8 mouse cellular contexts compared by ENCODE assay signal in the genomic region with DNA sequence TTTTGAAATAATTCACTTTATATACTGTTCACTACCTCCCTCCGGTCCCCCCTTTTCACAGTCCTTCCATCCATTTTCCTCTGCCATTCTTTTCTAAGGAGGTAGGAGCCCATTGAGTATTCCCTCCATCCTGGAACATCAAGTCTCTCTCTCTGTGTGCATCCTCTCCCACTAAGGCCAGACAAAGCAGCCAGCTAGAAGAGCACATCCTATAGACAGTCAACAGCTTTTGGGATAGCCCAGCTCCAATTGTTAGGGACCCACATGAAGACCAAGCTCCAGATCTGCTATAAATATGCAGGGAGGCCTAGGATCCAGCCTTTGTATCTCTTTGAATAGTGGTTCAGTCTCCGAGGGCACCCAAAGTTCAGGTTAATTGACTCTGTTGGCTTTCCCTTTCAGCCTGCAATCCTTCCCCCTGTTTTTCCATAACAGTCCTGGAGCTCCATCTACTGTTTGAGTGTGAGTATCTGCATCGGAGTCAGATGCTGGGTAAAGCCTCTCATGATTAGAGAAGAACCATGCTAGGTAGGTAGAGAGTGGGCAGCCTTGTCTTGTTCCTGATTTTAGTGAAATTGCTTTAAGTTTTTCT. TPM values are rescaled to one million over a fixed set of nuclear protein-coding genes. Genes with fewer than 3 reads are reported as not detected.
A peak's percentile ranks its signal among the peaks of the same experiment; 100 is the strongest.
DNase-seq lines count a peak whose midpoint lies in the region; ATAC-seq lines count a peak whose summit lies in the region.

No protein-coding gene starts in this region.

- 0 out of 2 replicates have a peak, but pooled peaks have one; percentile 56 for ATAC-seq in embryonic facial prominence, embryonic 11.5 days (replicated peaks; ENCODE audit: insufficient number of reproducible peaks, low FRiP score, low TSS enrichment, low read depth)
- peak; percentile 28; the same call in 1 of the 2 replicates for ATAC-seq in limb, embryonic 13.5 days (ENCODE audit: low FRiP score, low read depth)
- ATAC-seq in neural tube, embryonic 14.5 days (ENCODE audit: low read depth), result peak; percentile 82
- ATAC-seq in erythroid progenitor cell, adult 5-6 weeks (replicated peaks; ENCODE audit: low FRiP score, poor library complexity, severe bottlenecking), result no peak
- ATAC-seq in heart, embryonic 11.5 days (replicated peaks; ENCODE audit: insufficient number of reproducible peaks, low FRiP score, low TSS enrichment), result no peak

- H3K36me3 ChIP-seq in embryonic facial prominence, embryonic 11.5 days (replicated peaks; ENCODE audit: control insufficient read depth, insufficient read depth, low read depth, low read length), result no peaks in the 10 kb centered on the region
- H3K36me3 ChIP-seq in limb, embryonic 13.5 days, result no peaks in the 10 kb centered on the region
- H3K36me3 ChIP-seq in neural tube, embryonic 14.5 days (ENCODE audit: control insufficient read depth, insufficient read depth, low read length), result no peaks in the 10 kb centered on the region
- no peaks in the 10 kb centered on the region for H3K36me3 ChIP-seq in heart, embryonic 11.5 days (ENCODE audit: control insufficient read depth, insufficient read depth, low read length)

- H3K4me1 ChIP-seq in embryonic facial prominence, embryonic 11.5 days (ENCODE audit: control insufficient read depth, insufficient read depth, low read length), result no peaks in the 10 kb centered on the region
- no peaks in the 10 kb centered on the region for H3K4me1 ChIP-seq in limb, embryonic 13.5 days
- H3K4me1 ChIP-seq in neural tube, embryonic 14.5 days (ENCODE audit: control insufficient read depth, insufficient read depth, low read length), result no peaks in the 10 kb centered on the region
- H3K4me1 ChIP-seq in heart, embryonic 11.5 days (ENCODE audit: control insufficient read depth, insufficient read depth, low read length), result no peaks in the 10 kb centered on the region

- H3K27ac ChIP-seq in embryonic facial prominence, embryonic 11.5 days (replicated peaks; ENCODE audit: low read depth, low read length), result no peak overlapping the region
- no peak overlapping the region for H3K27ac ChIP-seq in limb, embryonic 13.5 days
- no peak overlapping the region for H3K27ac ChIP-seq in neural tube, embryonic 14.5 days (ENCODE audit: low read depth, low read length)
- H3K27ac ChIP-seq in heart, embryonic 11.5 days (ENCODE audit: low read depth, low read length), result no peak overlapping the region

- H3K4me2 ChIP-seq in embryonic facial prominence, embryonic 11.5 days (ENCODE audit: low read depth, low read length), result no peak overlapping the region
- H3K4me2 ChIP-seq in limb, embryonic 13.5 days (replicated peaks), result no peak overlapping the region
- no peak overlapping the region for H3K4me2 ChIP-seq in neural tube, embryonic 14.5 days (ENCODE audit: low read depth, low read length)
- H3K4me2 ChIP-seq in heart, embryonic 11.5 days, result no peak overlapping the region

- no peak overlapping the region for H3K9ac ChIP-seq in embryonic facial prominence, embryonic 11.5 days (replicated peaks; ENCODE audit: low read length)
- H3K9ac ChIP-seq in limb, embryonic 13.5 days, result no peak overlapping the region
- no peak overlapping the region for H3K9ac ChIP-seq in neural tube, embryonic 14.5 days (replicated peaks; ENCODE audit: low read depth, low read length)
- H3K9ac ChIP-seq in heart, embryonic 11.5 days (ENCODE audit: low read depth, low read length), result no peak overlapping the region

- peak; percentile 36 for DNase-seq in 3T3-L1 (ENCODE audit: low read depth, low spot score)
- DNase-seq in ES-CJ7 (ENCODE audit: low read depth, low spot score), result peak; percentile 69
- peak; percentile 62 for DNase-seq in embryonic facial prominence, embryonic 11.5 days (ENCODE audit: low spot score)
- DNase-seq in kidney, adult 18-20 months, result peak; percentile 21

- no peak overlapping the region for H3K4me3 ChIP-seq in embryonic facial prominence, embryonic 11.5 days (ENCODE audit: low read depth, low read length)
- no peak overlapping the region for H3K4me3 ChIP-seq in limb, embryonic 13.5 days
- H3K4me3 ChIP-seq in neural tube, embryonic 14.5 days (ENCODE audit: low read depth, low read length), result no peak overlapping the region
- H3K4me3 ChIP-seq in heart, embryonic 11.5 days (ENCODE audit: low read depth, low read length), result no peak overlapping the region

- 38% methylated on average over 3 of the region's 3 CpGs for WGBS in embryonic facial prominence, embryonic 11.5 days
- 41% methylated on average over 3 of the region's 3 CpGs for WGBS in limb, embryonic 13.5 days
- WGBS in neural tube, embryonic 14.5 days, result 26% methylated on average over 3 of the region's 3 CpGs
- 40% methylated on average over 3 of the region's 3 CpGs for WGBS in heart, embryonic 11.5 days (ENCODE audit: insufficient replicate concordance)

- H3K9me3 ChIP-seq in embryonic facial prominence, embryonic 11.5 days (replicated peaks; ENCODE audit: control insufficient read depth, low read length), result no peaks in the 10 kb centered on the region
- H3K9me3 ChIP-seq in limb, embryonic 13.5 days, result no peaks in the 10 kb centered on the region
- H3K9me3 ChIP-seq in neural tube, embryonic 14.5 days (ENCODE audit: control insufficient read depth, low read length), result no peaks in the 10 kb centered on the region
- no peaks in the 10 kb centered on the region for H3K9me3 ChIP-seq in heart, embryonic 11.5 days (replicated peaks; ENCODE audit: control insufficient read depth, low read length)

- no peaks in the 10 kb centered on the region for H3K27me3 ChIP-seq in embryonic facial prominence, embryonic 11.5 days (ENCODE audit: control insufficient read depth, insufficient read depth, low read length)
- no peaks in the 10 kb centered on the region for H3K27me3 ChIP-seq in limb, embryonic 13.5 days
- no peaks in the 10 kb centered on the region for H3K27me3 ChIP-seq in neural tube, embryonic 14.5 days (ENCODE audit: control insufficient read depth, insufficient read depth, low read length)
- H3K27me3 ChIP-seq in heart, embryonic 11.5 days (ENCODE audit: control insufficient read depth, insufficient read depth, low read length), result no peaks in the 10 kb centered on the region

RNA-seq across cellular contexts. Expression of gene Ugt2b5, which starts 2.8 kb away (rescaled TPM):
- polyA plus RNA-seq in embryonic facial prominence, embryonic 11.5 days (2014; fragmentation: Nextera tagmentation; extraction: Ambion mirVana), result not detected in 2 replicates
- not detected in 2 replicates for polyA plus RNA-seq in limb, embryonic 13.5 days (2015; fragmentation: Nextera tagmentation; extraction: Ambion mirVana)
- 0.14 TPM in 1 of 2 replicates, not detected in the other for polyA plus RNA-seq in neural tube, embryonic 14.5 days (2014; fragmentation: Nextera tagmentation; extraction: Ambion mirVana)
- not detected in 2 replicates for total RNA-seq in erythroid progenitor cell, adult 5-6 weeks (2015; ENCODE audit: low replicate concordance)
- total RNA-seq in erythroid progenitor cell, adult 5-6 weeks (2017; ENCODE audit: low replicate concordance), result not detected in 2 replicates
- polyA plus RNA-seq in heart, embryonic 11.5 days (2014; fragmentation: Nextera tagmentation; extraction: Ambion mirVana), result not detected in 2 replicates

RNA-seq across cellular contexts. Expression of gene Ugt2b36, which starts 50.6 kb away (rescaled TPM):
- not detected in 2 replicates for polyA plus RNA-seq in embryonic facial prominence, embryonic 11.5 days (2014; fragmentation: Nextera tagmentation; extraction: Ambion mirVana)
- not detected in 2 replicates for polyA plus RNA-seq in limb, embryonic 13.5 days (2015; fragmentation: Nextera tagmentation; extraction: Ambion mirVana)
- not detected in 2 replicates for polyA plus RNA-seq in neural tube, embryonic 14.5 days (2014; fragmentation: Nextera tagmentation; extraction: Ambion mirVana)
- total RNA-seq in erythroid progenitor cell, adult 5-6 weeks (2015; ENCODE audit: low replicate concordance), result not detected in 2 replicates
- total RNA-seq in erythroid progenitor cell, adult 5-6 weeks (2017; ENCODE audit: low replicate concordance), result not detected in 2 replicates
- not detected in 2 replicates for polyA plus RNA-seq in heart, embryonic 11.5 days (2014; fragmentation: Nextera tagmentation; extraction: Ambion mirVana)

Comparison
In these comparisons a context has a peak if more than half of its experiments do, and no peak if none do; other contexts are left out.
1. ATAC-seq: peak in embryonic facial prominence, embryonic 11.5 days (single experiment), limb, embryonic 13.5 days (single experiment) and neural tube, embryonic 14.5 days (single experiment); none in erythroid progenitor cell, adult 5-6 weeks (single experiment) and heart, embryonic 11.5 days (single experiment).
2. Peak in every context shown above with its lines, with median percentiles within 50 percentile points of each other: DNase-seq.